Mouse (Mus musculus): Measurements from ENCODE around the gene Abcc12.

GRCm38 (mm10) chr8:86526808-86527207, 53.7 kb downstream of the Abcc12 start:
- TF ChIP-seq CTCF (IDR thresholded peaks at IDR 0.05; ENCODE audit: borderline replicate concordance, insufficient read depth, low read length) (no peak), POLR2A (IDR thresholded peaks at IDR 0.05; ENCODE audit: low read depth, low read length) (no peak)
